Mouse (Mus musculus) megakaryocyte, embryonic 14.5 days (primary cell): ENCODE results near the gene Gucd1. TPM values are rescaled to one million over a fixed set of nuclear protein-coding genes. Genes with fewer than 3 reads are reported as not detected.

Experiments used
- H3K27me3 ChIP-seq: replicated peaks from 2 replicates; pipeline ENCODE3; 2012; ENCODE audit warnings: inconsistent platforms
- H3K36me3 ChIP-seq: replicated peaks from 2 replicates; pipeline ENCODE3; 2012; ENCODE audit warnings: low read length, inconsistent platforms, mixed read lengths
- H3K4me1 ChIP-seq: 2 replicates; pipeline ENCODE4 v1.6.1; 2012; ENCODE audit warnings: inconsistent platforms
- H3K4me3 ChIP-seq: replicated peaks from 2 replicates; pipeline ENCODE3; 2012; ENCODE audit warnings: moderate library complexity, mild to moderate bottlenecking, inconsistent platforms
- H3K9me3 ChIP-seq: 2 replicates; pipeline ENCODE4 v1.6.1; 2012; ENCODE audit warnings: inconsistent platforms
- FLI1 ChIP-seq: IDR thresholded peaks from 2 replicates; pipeline ENCODE4 v1.6.1; 2012; ENCODE audit warnings: low read length, inconsistent platforms, mixed read lengths
- GATA1 ChIP-seq: IDR thresholded peaks from 3 replicates; pipeline ENCODE4 v1.6.1; 2012; ENCODE audit warnings: mixed read lengths, low read length, inconsistent platforms, borderline replicate concordance
- polyA plus RNA-seq: library from polyadenylated mRNA; stranded (reverse); fragments of >175 nt; gene quantifications from 2 replicates; pipeline ENCODE4 v1.2.3, GENCODE M21; 2012; ENCODE audit warnings: low replicate concordance; ENCODE audit not compliant: insufficient read depth

Gucd1 gene
- polyA plus RNA-seq, 1 experiment: 19.1 TPM

GRCm38 (mm10) chr10:75451036-75451786 is 66.6 kb downstream of the Gucd1 start:
- no peak overlapping the region for H3K4me3 ChIP-seq
- peaks cover 19% of the 10 kb centered on the region for H3K4me1 ChIP-seq
- no peaks in the 10 kb centered on the region for H3K36me3 ChIP-seq
- H3K27me3 ChIP-seq: peaks cover 39% of the 10 kb centered on the region
- no peaks in the 10 kb centered on the region for H3K9me3 ChIP-seq
- TF ChIP-seq GATA1: no peak

- no peak for TF ChIP-seq GATA1
- no peak for TF ChIP-seq FLI1
- Histone ChIP-seq H3K4me1 (peaks cover 25% of the 10 kb centered on the region), H3K36me3 (no peaks in the 10 kb centered on the region), H3K4me3 (no peak overlapping the region), H3K27me3 (peaks cover 41% of the 10 kb centered on the region), H3K9me3 (no peaks in the 10 kb centered on the region)
Measured at GRCm38 (mm10) chr10:75450331-75450730, 67.4 kb downstream of the Gucd1 start.

GRCm38 (mm10) chr10:75448806-75449420 is 68.9 kb downstream of the Gucd1 start:
- TF ChIP-seq FLI1 (no peak), GATA1 (no peak)
- Histone ChIP-seq H3K4me1 (peaks cover 39% of the 10 kb centered on the region), H3K27me3 (peaks cover 42% of the 10 kb centered on the region), H3K4me3 (no peak overlapping the region), H3K9me3 (no peaks in the 10 kb centered on the region), H3K36me3 (no peaks in the 10 kb centered on the region)

- Histone ChIP-seq H3K4me3 (no peak overlapping the region), H3K9me3 (no peaks in the 10 kb centered on the region), H3K4me1 (peaks cover 45% of the 10 kb centered on the region), H3K27me3 (peaks cover 47% of the 10 kb centered on the region), H3K36me3 (no peaks in the 10 kb centered on the region)
- TF ChIP-seq FLI1 (no peak), GATA1 (no peak)
Measured at GRCm38 (mm10) chr10:75447489-75447888, 70.3 kb downstream of the Gucd1 start.

- no peaks in the 10 kb centered on the region for H3K36me3 ChIP-seq
- H3K4me3 ChIP-seq: no peak overlapping the region
- no peaks in the 10 kb centered on the region for H3K9me3 ChIP-seq
- H3K27me3 ChIP-seq: peaks cover 46% of the 10 kb centered on the region
- TF ChIP-seq GATA1 (no peak), FLI1 (no peak)
- peaks cover 54% of the 10 kb centered on the region for H3K4me1 ChIP-seq
Measured at GRCm38 (mm10) chr10:75446501-75447083, 71.2 kb downstream of the Gucd1 start.

- no peak for TF ChIP-seq GATA1
- no peak for TF ChIP-seq FLI1
- Histone ChIP-seq H3K36me3 (no peaks in the 10 kb centered on the region), H3K9me3 (no peaks in the 10 kb centered on the region), H3K4me1 (peaks cover 59% of the 10 kb centered on the region), H3K27me3 (peaks cover 43% of the 10 kb centered on the region), H3K4me3 (no peak overlapping the region)
Measured at GRCm38 (mm10) chr10:75445030-75445429, 72.7 kb downstream of the Gucd1 start.

- Histone ChIP-seq H3K4me1 (peaks cover 63% of the 10 kb centered on the region), H3K36me3 (no peaks in the 10 kb centered on the region), H3K9me3 (no peaks in the 10 kb centered on the region), H3K27me3 (peaks cover 40% of the 10 kb centered on the region), H3K4me3 (peak overlapping the region; percentile 50)
- TF ChIP-seq FLI1 (no peak), GATA1 (no peak)
Measured at GRCm38 (mm10) chr10:75444111-75444826, 73.5 kb downstream of the Gucd1 start.

GRCm38 (mm10) chr10:75443017-75443416 is 74.8 kb downstream of the Gucd1 start:
- H3K27me3 ChIP-seq: peaks cover 39% of the 10 kb centered on the region
- TF ChIP-seq GATA1 (no peak), FLI1 (no peak)
- no peaks in the 10 kb centered on the region for H3K9me3 ChIP-seq
- H3K4me1 ChIP-seq: peaks cover 57% of the 10 kb centered on the region
- no peak overlapping the region for H3K4me3 ChIP-seq
- no peaks in the 10 kb centered on the region for H3K36me3 ChIP-seq

GRCm38 (mm10) chr10:75441800-75442199 is 76.0 kb downstream of the Gucd1 start:
- Histone ChIP-seq H3K27me3 (peaks cover 39% of the 10 kb centered on the region), H3K9me3 (no peaks in the 10 kb centered on the region), H3K4me1 (peaks cover 59% of the 10 kb centered on the region), H3K36me3 (no peaks in the 10 kb centered on the region), H3K4me3 (no peak overlapping the region)
- no peak for TF ChIP-seq FLI1
- TF ChIP-seq GATA1: no peak
